Mouse (Mus musculus): ENCODE measurements at regions not wholly inside any gene's neighbourhood (a gene's known extent, or its start where the extent isn't known, plus 50 kb on each side); places are given as distances from the start of the nearest gene placed in this dataset.

DNA sequence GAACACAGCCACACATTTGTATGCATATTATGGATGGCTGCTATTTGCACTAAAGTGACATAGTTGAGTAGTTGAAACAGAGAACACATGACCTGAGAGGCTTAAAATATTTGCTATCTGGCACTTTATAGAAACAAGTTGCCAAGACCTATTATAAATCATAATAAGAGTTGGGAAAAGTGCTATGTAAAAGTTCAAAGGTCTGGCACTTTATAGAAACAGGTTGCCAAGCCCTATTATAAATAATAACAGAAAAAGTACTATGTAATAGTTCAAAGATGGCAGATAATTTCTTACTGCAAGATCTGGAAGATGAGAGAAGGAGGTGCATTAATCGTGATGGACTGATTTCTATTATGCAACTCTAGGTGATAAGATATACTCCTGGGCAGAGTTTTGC, 320.2 kb downstream of the Tfap2b start:
- in situ Hi-C loops (cut with MboI, MseI): no loop called here

DNA sequence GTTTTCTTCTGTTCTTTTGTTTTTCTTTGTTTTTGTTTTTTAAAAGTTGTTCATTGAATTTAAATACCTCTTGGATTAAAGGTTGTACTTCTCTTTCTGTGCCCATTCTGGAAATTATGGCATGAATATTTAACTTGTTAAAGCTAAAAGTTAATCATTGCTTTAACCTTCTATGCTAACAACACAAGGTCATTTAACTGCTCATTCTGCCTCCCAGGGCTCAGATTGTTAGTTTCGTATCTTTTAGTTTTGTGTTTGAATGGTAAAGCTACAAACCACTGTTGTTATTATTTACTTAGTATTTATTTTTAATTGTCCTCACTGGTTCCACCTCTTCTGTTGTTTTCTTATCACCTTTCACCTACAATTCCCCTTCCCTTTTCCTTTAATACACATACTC, 322.7 kb downstream of the Tfap2b start:
- in situ Hi-C loops (cut with MboI, MseI): no loop called here

DNA sequence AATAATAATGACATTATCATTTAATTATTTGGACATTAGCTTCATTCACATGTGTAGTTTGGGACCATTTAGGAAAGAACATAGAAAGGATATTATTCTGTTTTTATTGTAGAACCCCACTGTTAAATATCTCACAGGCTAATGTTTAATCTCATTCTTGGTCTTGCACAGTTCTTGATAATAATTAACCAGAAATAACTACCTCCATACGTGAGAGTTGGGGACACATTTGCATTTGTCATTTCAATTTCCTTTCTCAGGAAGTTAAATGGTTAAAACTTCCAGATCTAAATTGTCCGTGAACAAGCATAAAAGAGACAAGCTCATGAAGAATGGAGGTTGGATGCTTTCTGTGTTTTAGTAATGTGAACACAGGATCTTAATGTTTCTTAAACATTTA, 326.3 kb downstream of the Tfap2b start:
- in situ Hi-C loops (cut with MboI, MseI): no loop called here

DNA sequence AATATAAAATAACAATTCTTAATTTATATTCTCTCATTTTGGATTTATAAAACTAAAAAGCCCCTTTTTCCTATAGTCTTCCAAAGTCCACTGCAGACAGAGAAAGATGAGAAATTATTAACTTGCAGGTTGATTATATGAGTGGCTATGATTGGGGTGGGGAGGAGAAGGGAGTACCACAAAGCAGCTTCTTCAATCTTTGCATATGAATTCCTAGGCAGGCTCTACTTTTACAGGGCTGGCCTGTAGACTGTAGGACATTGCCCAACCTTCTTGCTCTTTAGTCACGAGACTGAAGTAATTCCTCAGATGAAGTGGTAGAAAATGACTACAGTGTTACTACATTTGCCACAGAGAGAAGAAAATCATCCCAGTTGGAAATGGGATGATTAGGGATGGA, 334.3 kb downstream of the Tfap2b start:
- in situ Hi-C loops (cut with MboI, MseI): no loop called here

DNA sequence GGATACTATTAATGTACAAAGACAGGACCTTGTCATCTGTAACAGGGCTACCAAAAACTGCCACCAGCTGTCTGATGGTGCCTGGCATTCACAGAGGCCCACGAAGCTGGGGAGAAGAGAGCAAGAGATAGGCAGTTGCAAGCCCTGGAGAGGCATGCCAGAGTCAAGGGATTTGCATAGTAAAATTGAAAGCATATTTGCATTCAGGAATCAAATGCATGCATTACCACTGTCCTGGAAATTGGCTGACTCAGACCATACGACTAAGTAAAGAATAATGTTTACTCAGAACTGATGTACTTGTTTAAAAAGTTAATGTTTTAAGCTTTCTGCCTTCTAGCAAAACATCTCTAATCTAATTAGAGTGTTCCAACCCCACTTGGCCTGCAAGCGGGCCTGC, 357.0 kb downstream of the Tfap2b start:
- in situ Hi-C loops (cut with MboI, MseI): no loop called here

DNA sequence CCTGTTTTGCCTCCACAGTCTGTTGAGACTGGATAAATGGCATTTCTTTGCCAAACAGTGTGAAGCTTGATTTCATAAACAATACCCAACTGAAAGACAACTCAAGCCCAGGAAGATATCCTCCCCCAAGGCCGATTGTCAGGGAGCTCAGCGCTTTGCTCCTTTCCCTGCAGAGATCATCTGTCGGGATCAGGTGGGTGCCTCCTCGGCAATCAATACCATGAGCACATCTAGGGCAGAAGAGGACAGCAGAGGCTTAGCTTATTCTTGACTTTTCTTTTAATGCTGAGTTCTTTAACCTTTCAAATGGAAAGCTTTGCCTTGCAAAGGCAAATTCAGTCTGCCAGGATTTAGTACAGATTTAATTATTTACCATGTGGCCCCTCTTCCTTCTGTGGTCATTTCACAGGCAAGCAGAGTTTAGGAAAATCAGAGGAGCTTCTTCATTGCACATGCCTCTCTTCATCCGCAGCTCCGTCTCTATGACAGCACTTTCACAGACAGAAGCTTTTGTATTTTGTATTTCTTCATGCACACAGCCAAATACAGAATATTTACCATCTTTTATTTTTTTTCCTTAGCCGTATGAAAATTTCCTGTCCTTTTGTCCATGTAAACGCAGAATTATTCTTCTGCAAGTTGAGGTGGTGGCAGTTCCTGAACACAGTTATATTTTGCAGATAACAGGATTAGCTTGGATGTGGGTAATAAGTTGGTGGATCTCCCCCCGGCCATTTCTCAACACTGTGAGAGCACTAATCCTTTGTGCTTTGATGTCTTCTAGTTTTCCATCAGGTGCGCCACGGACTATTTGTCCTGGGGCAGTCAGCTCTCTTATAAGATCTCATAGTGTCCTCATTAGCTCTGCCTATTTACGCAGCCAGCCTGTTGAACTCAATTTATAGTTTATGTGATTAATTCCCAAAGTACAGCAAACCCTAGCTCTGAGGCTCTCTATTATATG, 374.6 kb downstream of the Tfap2b start:
- in situ Hi-C loops (cut with MboI, MseI): no loop called here

DNA sequence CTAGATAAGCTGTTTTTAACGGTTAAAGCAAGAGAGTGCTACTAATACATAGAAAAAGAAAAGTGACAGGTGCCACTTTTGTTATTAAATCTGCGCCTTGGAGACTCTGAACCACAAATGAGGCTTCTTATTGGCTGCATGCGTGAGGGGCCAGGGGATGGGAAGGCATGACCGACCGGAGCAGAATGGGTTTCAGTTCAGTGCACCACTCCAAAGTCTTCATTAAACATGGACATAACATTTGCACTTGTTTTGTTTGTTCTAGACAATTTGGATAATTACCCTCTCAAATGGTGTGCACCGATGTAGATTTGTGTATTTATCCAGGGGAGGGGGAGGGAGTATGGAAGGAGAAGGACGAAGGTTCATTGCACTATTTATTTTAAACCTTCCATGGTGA, 396.8 kb downstream of the Tfap2b start:
- in situ Hi-C loops (cut with MboI, MseI): no loop called here

DNA sequence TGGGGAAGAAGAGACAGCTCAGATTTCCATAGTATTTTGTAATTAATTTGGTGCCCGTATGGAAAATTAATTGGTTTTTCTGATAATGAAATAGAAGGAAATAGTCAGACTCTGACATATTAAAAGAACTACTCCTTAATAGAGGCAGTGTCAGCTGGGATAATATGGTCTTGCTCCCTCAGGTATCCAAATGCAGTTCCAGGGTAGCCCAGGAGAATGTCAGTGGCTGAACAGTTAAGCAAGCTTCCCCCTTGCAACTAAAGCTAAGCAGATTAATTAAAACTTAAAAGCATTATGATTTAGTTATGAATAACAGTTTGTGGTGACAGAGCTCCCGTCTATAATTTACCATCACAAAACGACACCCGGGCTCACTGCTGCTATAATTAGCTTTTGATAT, 407.0 kb downstream of the Tfap2b start:
- in situ Hi-C loops (cut with MboI, MseI): no loop called here

DNA sequence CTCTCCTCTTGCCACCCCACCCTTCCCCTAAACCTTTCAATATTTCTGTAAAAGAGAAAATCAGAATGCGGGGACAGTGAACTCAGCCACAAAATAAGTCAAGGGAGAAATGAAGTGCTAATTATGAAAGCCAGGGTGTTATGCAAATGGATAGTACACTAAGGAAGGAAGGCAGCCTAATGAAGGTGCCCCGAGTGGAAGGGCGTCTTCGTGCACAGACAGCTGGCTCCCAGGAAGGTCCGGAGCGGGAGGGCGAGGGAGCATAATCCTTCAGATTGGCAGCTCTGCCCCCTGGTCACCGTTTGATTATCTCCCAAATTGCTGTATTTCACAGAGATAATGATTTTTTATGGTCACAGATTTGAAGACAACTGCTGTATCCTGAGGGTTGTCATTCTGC, 430.4 kb downstream of the Tfap2b start:
- in situ Hi-C loops (cut with MboI, MseI): no loop called here

DNA sequence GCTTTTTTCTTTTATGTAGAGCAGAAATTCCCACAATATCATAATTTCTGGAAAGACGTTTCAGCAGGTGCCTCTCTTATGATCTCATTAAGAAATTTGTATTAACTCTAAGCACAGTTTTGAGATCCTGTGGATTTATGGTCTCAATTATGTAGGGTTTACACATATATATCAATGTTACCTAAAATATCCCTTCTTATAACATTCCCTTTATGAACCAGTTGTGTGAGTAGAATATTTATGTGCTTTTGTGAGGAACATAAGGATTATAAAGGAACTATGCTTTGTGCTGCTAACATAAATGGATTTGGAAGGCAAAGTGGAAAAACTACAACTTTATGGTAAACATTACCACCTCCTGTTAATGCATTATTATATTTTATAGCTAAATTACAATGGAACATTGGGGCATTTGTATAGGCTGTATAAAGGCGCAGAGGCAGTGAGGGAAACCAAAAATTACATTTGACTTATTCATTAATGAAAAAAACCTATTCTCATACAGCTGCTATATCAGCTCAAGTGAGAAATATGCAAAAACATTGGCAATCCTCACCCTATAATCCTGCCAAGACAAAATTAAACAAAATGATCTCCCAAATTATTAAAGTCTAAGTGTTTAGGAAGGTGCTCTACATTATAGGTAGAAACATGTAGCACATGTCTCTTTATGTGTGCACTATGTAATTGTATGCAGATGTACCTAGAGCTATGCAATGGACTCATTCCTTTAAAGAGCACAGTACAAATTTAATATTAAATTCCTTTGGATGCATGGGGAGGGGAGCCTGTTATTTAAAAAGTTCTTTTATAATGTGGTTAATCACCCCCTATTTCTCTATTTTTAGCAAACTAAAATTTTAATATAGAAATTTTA, 439.2 kb downstream of the Tfap2b start:
- in situ Hi-C loops (cut with MboI, MseI): no loop called here

DNA sequence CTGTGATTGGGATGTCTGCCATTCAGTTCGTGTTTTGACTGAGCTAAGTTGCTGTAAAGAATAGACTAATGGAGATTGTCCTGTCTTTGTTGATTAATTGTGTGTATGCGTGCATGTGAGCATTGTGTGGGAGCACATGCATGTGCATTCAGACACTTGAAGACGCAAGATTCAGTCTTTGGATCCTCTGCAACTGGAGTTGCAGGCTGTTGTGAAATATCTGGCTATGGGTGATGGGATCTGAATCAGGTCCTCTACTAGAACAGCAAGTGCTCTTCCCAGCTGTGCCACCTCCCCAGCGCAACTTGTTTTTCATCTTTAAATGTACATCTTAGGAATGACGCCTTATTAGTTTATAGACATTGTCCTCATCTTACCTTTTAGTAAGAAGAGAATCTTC, 453.4 kb downstream of the Tfap2b start:
- in situ Hi-C loops (cut with MboI, MseI): no loop called here

DNA sequence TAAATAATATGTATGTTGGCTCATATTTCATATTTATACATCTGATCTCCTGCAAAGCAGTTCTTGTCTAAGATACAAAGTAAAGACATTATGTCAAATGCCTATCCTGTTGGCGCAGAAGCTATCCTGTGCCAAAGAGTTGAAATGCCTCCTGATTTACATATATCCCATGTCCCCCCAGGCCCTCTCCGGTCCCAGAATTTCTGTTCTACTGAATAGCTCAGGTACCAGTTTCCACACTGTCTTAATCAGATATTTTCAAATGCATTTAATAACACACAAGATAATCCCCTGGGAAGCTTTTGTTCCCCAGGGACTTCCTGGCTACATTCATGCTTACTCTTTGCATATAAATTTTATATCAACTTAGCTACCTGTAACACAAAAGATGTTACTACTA, 454.1 kb downstream of the Tfap2b start:
- in situ Hi-C loops (cut with MboI, MseI): no loop called here

DNA sequence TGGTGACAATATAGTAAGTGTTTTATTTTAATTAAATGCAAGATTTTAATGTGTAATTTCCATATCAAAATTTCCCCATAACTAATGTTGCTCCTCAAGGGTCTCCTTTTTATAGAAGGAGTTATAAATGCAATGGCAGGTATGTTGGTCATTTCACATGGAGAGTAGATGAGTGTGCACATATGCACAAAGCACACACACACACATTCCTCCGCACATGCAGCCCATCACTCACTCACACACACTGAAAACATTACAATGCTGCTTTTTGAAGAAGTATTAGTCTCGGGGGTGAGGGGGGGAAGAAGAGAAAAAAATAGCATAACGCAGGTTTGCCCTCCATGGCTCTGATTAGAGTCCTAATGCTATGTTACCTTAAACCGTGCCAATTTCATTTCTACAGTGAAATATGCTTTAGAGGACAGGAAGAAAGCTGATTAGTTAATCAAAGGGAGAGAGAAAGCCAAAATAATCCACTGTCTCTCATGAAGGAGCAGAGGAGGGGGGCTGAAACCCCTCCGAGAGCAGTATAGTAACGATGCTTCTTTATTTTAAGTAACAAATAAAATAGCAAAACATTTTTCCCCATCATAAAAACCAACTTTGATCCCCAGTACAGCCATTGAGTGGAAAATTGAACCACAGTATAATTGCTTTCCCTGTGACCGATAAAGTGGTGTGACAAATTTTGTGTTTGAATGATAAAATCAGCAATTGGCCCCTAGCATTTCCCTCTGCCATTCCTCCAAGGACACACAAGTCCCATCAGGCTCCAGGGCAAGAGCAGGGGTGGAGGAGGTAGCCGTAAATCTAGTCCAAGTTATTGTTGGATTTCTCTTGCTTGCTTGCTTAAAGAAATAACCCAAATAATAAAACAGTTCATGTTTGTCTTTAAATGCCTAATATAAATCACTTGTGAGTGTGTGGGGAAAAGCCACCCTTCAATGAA, 465.0 kb downstream of the Tfap2b start:
- in situ Hi-C loops (cut with MboI, MseI): loop anchor here (10.0 kb wide), 1 partner anchor 1079 kb away; no protein-coding TSS in a partner anchor

DNA sequence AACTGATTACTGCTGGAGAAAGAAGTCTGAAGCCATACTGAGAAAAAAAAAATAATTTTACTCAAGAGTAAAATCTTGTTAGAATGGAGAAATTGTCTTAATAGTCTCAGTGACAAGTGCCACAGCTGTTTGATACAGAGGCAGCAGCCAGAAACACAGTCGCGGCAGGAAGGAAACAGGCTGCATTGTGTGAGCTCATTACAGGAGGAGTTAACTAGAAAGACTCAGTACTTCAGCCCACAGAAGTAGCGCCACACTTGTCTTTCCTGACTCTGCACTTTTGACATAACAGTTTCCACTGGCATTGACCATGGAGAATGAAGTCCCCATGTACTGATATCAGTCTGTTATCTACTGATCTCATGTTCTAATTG, 465.7 kb downstream of the Tfap2b start:
- in situ Hi-C loops (cut with MboI, MseI): loop anchor here (10.0 kb wide), 1 partner anchor 1080 kb away; no protein-coding TSS in a partner anchor

DNA sequence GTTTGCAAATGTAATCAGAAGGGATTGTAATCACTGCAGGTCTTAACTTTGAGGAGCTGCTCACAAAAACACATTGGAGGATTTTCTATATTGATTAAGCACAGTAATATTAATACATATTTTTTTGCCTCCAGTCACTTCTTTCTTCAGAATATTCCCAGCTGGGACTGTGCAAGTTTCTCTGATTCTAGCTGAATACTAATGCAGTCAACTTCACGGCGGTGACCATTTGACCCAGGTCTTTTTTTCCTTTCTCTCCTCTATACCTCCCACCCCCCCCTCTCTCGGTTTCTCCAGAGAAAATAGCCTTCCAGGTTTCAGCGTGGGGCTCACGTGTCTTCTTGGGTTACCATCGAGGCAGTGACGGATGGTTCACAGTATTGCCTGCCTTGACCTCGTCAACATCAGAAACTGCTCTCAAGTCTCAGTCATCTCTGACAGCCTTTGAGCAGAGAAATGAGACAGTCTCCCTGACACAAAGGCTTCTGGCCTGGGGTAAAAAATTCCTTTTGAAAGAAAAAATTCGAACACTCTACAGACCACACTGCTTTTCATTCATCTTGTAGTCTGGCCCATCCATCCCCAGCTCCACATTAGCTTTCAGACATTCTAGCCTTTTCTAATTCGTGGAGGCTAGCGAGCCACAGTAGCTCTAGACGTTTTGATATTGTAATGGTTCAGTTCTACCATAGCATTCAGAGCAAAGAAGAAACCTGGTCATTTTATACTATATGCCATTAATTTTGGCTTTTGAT, 472.5 kb downstream of the Tfap2b start:
- in situ Hi-C loops (cut with MboI, MseI): no loop called here
